Mouse (Mus musculus): ENCODE measurements at regions not wholly inside any gene's neighbourhood (a gene's known extent, or its start where the extent isn't known, plus 50 kb on each side); places are given as distances from the start of the nearest gene placed in this dataset.
"Not testable (repeated sequence)": the region's sequence is repeated elsewhere in the genome, so short reads cannot be mapped to it uniquely, and the experiment has no call there.

GRCm38 (mm10) chr14:16087231-16087630 lies 161.8 kb upstream of the Ngly1 start:
- DNase-seq: not testable (repeated sequence)

DNA sequence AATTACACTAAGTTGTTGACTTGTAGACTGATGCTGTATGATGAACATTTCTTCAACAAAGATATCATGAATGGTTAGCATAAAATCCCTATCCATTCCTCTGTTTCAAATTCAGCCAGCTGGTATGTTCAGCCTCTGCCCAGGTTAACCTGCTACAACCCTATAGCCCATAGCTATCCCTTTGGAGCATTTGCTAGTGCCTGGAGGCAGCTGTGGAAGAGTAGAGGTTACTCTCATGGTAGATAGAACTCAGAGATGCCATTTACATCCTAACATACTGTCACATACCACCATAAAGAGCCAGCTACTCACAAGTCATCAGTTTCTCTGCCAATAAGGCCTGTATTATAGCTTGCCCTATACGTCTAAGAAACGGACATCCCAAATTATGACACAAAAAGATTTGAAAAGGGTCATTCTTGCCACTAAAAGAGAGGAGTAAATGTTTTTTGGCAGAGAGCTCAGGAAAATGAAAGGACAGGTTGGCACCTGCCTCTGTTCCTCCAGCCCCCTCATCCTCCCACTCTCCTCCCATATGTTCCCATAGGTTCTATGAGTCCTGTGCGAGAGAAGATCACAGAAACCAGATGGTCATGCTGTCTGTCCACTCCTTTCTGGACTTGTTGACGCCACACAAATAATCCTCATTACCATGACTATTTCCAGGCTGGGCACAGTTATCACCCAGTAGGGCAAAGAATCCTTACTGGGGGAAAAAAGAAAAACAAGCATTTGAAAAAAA lies 156.5 kb upstream of the Ngly1 start:
- DNase-seq: no peak

DNA sequence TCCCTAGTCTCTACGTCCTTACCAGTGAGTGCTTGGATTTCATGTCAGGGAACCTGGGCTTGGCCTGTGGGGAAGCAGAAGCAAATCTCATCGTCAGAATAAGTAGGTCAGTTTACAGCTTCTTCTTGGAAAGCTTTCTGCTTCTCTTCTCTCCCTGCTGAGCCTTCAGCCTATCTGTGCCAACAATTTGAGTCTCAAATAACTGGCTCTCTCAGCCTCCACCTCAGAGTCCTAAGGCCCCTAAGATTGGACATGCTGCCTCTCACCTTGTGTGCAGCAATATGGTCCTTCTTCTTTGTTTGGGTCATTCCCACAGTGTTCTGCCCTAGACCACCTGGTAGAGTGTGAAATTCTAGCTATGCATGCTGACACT lies 156.0 kb upstream of the Ngly1 start:
- DNase-seq: no peak

DNA sequence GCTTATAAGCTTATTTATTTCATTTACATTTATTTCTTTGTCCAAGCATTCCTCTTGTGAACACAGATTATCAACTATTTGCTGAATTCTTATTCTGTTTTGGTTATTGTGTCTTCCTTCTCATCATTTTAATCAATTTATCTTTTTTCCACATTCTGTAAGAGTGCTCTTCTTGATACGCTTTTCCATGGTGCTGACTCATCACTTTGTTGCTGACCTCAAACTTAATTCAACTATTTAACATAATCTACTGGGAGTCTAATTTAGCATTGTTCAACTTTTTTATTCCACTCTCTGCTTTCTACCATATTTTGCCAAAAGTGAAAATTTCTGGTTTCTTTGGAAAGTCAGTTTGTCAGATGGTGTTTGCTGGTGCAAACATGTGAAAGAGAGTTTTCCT lies 139.7 kb upstream of the Ngly1 start:
- no peak for DNase-seq

- DNase-seq: no peak
Measured at GRCm38 (mm10) chr14:16132672-16133071, 116.4 kb upstream of the Ngly1 start.

GRCm38 (mm10) chr14:16133410-16133809 lies 115.7 kb upstream of the Ngly1 start:
- DNase-seq: no peak

DNA sequence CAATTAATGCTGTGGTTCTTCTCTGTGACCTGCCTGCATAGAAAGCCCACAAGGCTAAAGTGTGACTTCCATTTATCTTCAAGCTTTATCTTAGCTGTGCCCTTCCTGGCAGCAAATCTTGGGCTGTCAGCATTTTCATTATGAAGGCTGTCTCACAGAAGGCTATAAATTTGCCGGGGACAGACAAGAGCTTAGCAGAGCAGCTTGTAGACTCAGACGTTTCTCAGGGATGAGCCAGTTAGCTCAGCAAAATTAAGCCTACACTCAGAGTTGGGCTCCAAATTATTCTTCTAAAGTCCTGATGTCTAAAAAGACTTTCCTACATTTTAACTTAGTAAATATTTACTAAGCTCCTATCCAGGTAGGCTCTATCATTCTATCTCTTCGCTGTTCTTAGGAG lies 112.9 kb upstream of the Ngly1 start:
- DNase-seq: no peak

GRCm38 (mm10) chr14:16144299-16144698 lies 104.8 kb upstream of the Ngly1 start:
- DNase-seq: no peak

DNA sequence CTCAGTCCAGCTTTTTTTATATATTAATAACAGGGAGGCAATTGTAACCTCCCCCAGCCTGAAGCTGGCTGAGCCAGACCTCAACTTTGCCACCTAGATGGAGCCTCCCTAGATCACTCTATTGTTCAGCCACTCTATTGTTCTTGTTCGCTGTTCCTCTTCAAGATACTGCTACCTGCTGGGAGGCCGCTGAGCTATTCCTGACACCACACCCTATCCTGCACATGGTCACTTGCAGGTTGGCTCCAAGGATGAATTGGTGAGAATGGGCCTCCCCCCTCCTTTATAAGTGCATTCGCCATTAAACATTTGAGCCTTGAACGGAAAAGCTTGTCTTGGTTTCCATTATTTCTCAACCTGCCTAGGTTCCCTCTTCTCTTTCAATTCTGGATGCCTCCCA lies 102.3 kb upstream of the Ngly1 start:
- no peak for DNase-seq

DNA sequence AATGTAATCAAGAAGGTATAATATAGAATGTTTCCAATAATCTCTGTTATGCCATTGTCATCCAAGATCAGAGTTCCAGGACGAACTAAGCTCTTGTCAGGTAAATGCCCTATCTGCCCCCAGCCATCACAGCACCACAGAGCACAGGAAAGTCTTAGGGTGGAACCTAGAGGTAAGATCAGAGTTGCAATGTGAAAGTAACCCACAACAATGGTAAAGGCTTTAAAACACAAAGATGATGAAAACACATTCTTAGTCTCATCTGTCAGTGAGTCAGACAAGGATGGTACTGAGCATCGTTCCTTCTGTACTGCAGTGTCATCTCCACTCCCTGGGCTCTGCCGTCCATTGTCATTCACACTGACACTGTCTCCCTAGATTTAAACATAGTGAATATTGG lies 97.3 kb upstream of the Ngly1 start:
- DNase-seq: no peak

DNA sequence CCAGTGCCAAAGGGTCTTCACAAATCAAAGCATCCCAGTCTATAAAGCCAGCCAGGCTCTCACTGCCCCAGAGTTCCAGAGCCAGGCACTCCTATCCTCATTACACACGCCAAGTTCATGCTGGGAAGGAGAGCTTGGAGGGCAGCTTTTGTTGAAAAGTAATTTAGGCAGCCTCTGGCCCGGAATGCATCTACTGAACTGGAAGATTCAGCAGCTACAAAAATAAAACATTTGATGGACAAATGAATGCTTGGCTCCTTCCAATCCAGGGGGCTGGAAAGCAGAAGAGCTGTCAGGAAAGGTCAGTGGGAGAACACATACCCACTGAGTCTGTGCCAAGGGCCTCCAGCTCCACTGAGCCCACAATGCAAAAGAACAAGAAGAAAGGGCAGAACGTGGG lies 96.4 kb upstream of the Ngly1 start:
- DNase-seq: no peak

- DNase-seq: no peak
Measured at GRCm38 (mm10) chr14:16155106-16155505, 94.0 kb upstream of the Ngly1 start.

DNA sequence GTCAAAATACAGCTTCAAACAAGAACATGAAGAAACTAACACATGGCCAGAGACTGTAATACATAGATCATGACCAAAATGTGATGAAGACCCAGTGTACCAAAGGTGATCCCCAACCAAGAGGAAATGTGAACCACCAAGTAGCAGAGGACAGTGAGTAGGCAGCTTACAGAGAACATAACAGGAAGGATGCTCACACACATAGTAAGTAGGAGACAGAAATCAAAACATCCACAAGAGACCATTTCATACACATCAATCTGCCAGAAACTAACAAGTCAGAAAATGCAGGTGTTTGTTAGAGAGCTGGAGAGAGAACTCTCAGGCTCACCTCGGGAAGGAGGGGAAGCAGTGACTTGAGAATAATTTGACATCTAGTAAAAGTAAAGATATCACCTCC lies 78.9 kb upstream of the Ngly1 start:
- DNase-seq: no peak

- peak; percentile 55 for DNase-seq
Measured at GRCm38 (mm10) chr14:16172261-16172660, 76.8 kb upstream of the Ngly1 start.

DNA sequence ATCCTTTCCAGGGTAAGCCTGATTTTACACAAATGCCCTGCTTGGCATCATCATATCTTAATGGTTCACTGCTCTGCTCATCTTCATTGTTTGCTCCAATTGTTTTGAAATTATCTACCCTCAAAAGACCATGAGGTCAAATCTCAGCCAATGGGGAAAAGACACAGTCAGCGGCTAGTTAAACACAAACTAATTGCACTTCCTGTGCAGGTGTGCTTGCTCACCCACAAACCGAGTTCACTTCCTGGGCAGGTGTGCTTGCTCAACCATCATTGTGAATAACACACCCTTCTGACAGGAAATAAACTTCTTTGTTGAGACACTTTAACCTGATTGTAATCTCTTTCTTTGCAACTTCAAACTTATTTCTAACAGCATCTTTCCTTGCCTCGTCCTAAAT lies 75.8 kb upstream of the Ngly1 start:
- DNase-seq: peak; percentile 68

DNA sequence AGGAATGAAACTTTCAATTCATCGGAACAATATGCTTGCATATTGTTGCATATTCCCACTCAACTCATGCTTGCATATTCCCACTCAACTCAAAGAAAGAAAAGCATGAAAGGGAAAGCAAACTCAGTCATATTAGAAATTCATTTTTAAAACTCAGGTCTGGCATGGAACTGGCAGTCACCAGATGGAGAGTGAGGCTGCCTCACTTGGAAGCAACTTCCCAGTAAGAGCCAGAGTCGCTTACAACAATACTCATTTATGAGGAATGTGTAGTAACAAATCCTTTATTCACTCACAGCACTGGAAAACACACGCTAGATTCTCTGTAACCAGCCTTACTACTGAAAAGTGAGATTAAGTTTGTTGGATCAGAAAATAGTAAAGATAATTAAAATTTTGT lies 70.9 kb upstream of the Ngly1 start:
- no peak for DNase-seq

GRCm38 (mm10) chr14:16181822-16182221 lies 67.3 kb upstream of the Ngly1 start:
- peak; percentile 51 for DNase-seq

DNA sequence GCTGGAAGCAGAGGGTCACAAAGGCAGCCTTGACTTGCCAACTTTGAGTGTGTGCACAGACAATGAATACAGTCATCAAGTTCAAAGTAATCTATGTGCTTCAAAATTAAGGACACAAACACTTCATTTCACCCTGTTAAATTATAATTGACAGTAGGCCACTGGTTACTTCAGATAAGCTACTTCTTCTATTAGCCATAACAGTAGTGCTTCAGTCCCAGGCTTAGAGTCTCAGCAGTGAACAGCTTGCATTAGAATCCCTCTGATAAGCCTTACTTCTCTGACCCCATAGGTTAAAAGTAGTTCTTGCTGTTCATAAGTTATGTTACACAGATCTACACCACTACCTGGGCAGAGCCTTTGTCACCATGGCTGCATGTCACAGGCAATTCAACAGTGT lies 63.8 kb upstream of the Ngly1 start:
- DNase-seq: no peak
